Mouse (Mus musculus): Measurements from ENCODE around the gene Cnot11.

- TF ChIP-seq CTCF (IDR thresholded peaks at IDR 0.05; ENCODE audit: low read depth, low read length) (no peak), GATA2 (IDR thresholded peaks at IDR 0.05; ENCODE audit: borderline replicate concordance, low read depth, low read length) (no peak)
Observed at GRCm38 (mm10) chr1:39515303-39515991, 19.3 kb upstream of the Cnot11 start.

Data from G1E (cell line).